Mouse (Mus musculus): Measurements from ENCODE around the gene Eif5. TPM values are rescaled to one million over a fixed set of nuclear protein-coding genes. Genes with fewer than 3 reads are reported as not detected.
A peak's percentile ranks its signal among the peaks of the same experiment; 100 is the strongest.

Eif5 gene
- 549 and 607 TPM in 2 replicates for polyA plus RNA-seq (2015; fragmentation: Nextera tagmentation; extraction: Ambion mirVana)

- Histone ChIP-seq H3K4me2 (ENCODE audit: low read length) (peak within 1 kb of the TSS; percentile 72), H3K36me3 (ENCODE audit: control insufficient read depth, insufficient read depth) (peaks cover 9% of the 10 kb centered on the region), H3K4me3 (replicated peaks; ENCODE audit: low read length) (peak within 1 kb of the TSS; percentile 93), H3K9ac (replicated peaks; ENCODE audit: low read depth, low read length) (peak within 1 kb of the TSS; percentile 96), H3K27me3 (replicated peaks; ENCODE audit: control insufficient read depth, insufficient read depth, low read length) (no peaks in the 10 kb centered on the region), H3K9me3 (ENCODE audit: control insufficient read depth, low read length) (no peaks in the 10 kb centered on the region), H3K4me1 (replicated peaks; ENCODE audit: control insufficient read depth, insufficient read depth, low read length) (peaks cover 26% of the 10 kb centered on the region), H3K27ac (ENCODE audit: low read length) (peak within 1 kb of the TSS; percentile 97)
- WGBS = 0% methylated on average over 44 of the region's 47 CpGs
- ATAC-seq = peak; percentile 99
Measured at GRCm38 (mm10) chr12:111537796-111538291, at the start of gene Eif5. Gene Eif5, plus strand, starts transcription at chr12:111538016.

GRCm38 (mm10) chr12:111489261-111489865, 48.5 kb upstream of the Eif5 start:
- H3K4me2 ChIP-seq (ENCODE audit: low read length) = no peak overlapping the region
- peaks cover 35% of the 10 kb centered on the region for H3K27me3 ChIP-seq (replicated peaks; ENCODE audit: control insufficient read depth, insufficient read depth, low read length)
- peaks cover 11% of the 10 kb centered on the region for H3K4me1 ChIP-seq (replicated peaks; ENCODE audit: control insufficient read depth, insufficient read depth, low read length)
- no peak for ATAC-seq
- 82% methylated on average over 11 of the region's 11 CpGs for WGBS
- H3K36me3 ChIP-seq (ENCODE audit: control insufficient read depth, insufficient read depth) = no peaks in the 10 kb centered on the region
- no peak overlapping the region for H3K4me3 ChIP-seq (replicated peaks; ENCODE audit: low read length)
- H3K27ac ChIP-seq (ENCODE audit: low read length) = no peak overlapping the region
- H3K9me3 ChIP-seq (ENCODE audit: control insufficient read depth, low read length) = no peaks in the 10 kb centered on the region
- H3K9ac ChIP-seq (replicated peaks; ENCODE audit: low read depth, low read length) = no peak overlapping the region

- H3K9ac ChIP-seq (replicated peaks; ENCODE audit: low read depth, low read length) = no peak overlapping the region
- H3K27me3 ChIP-seq (replicated peaks; ENCODE audit: control insufficient read depth, insufficient read depth, low read length) = no peaks in the 10 kb centered on the region
- H3K4me3 ChIP-seq (replicated peaks; ENCODE audit: low read length) = no peak overlapping the region
- H3K36me3 ChIP-seq (ENCODE audit: control insufficient read depth, insufficient read depth) = no peaks in the 10 kb centered on the region
- no peaks in the 10 kb centered on the region for H3K4me1 ChIP-seq (replicated peaks; ENCODE audit: control insufficient read depth, insufficient read depth, low read length)
- 80% methylated on average over 4 of the region's 4 CpGs for WGBS
- ATAC-seq = no peak
- no peak overlapping the region for H3K27ac ChIP-seq (ENCODE audit: low read length)
- no peaks in the 10 kb centered on the region for H3K9me3 ChIP-seq (ENCODE audit: control insufficient read depth, low read length)
- H3K4me2 ChIP-seq (ENCODE audit: low read length) = no peak overlapping the region
Measured at GRCm38 (mm10) chr12:111494931-111495330, 42.9 kb upstream of the Eif5 start.

GRCm38 (mm10) chr12:111497076-111497475, 40.7 kb upstream of the Eif5 start:
- Histone ChIP-seq H3K4me2 (ENCODE audit: low read length) (no peak overlapping the region), H3K9ac (replicated peaks; ENCODE audit: low read depth, low read length) (no peak overlapping the region), H3K4me3 (replicated peaks; ENCODE audit: low read length) (no peak overlapping the region), H3K36me3 (ENCODE audit: control insufficient read depth, insufficient read depth) (no peaks in the 10 kb centered on the region), H3K27ac (ENCODE audit: low read length) (no peak overlapping the region), H3K4me1 (replicated peaks; ENCODE audit: control insufficient read depth, insufficient read depth, low read length) (no peaks in the 10 kb centered on the region; the same call in 1 of the 2 replicates), H3K9me3 (ENCODE audit: control insufficient read depth, low read length) (no peaks in the 10 kb centered on the region), H3K27me3 (replicated peaks; ENCODE audit: control insufficient read depth, insufficient read depth, low read length) (no peaks in the 10 kb centered on the region)
- WGBS = 55% methylated on average over 2 of the region's 2 CpGs
- ATAC-seq = no peak

GRCm38 (mm10) chr12:111499617-111500016, 38.2 kb upstream of the Eif5 start:
- Histone ChIP-seq H3K9me3 (ENCODE audit: control insufficient read depth, low read length) (no peaks in the 10 kb centered on the region; the same call in 1 of the 2 replicates), H3K4me2 (ENCODE audit: low read length) (no peak overlapping the region), H3K27ac (ENCODE audit: low read length) (no peak overlapping the region), H3K4me1 (replicated peaks; ENCODE audit: control insufficient read depth, insufficient read depth, low read length) (no peaks in the 10 kb centered on the region; the same call in 1 of the 2 replicates), H3K27me3 (replicated peaks; ENCODE audit: control insufficient read depth, insufficient read depth, low read length) (no peaks in the 10 kb centered on the region), H3K9ac (replicated peaks; ENCODE audit: low read depth, low read length) (no peak overlapping the region), H3K36me3 (ENCODE audit: control insufficient read depth, insufficient read depth) (no peaks in the 10 kb centered on the region), H3K4me3 (replicated peaks; ENCODE audit: low read length) (no peak overlapping the region)
- no peak for ATAC-seq
- WGBS = 33% methylated on average over 5 of the region's 5 CpGs

GRCm38 (mm10) chr12:111500725-111501124, 37.1 kb upstream of the Eif5 start:
- Histone ChIP-seq H3K4me3 (replicated peaks; ENCODE audit: low read length) (no peak overlapping the region), H3K27ac (ENCODE audit: low read length) (no peak overlapping the region), H3K36me3 (ENCODE audit: control insufficient read depth, insufficient read depth) (no peaks in the 10 kb centered on the region), H3K27me3 (replicated peaks; ENCODE audit: control insufficient read depth, insufficient read depth, low read length) (no peaks in the 10 kb centered on the region), H3K9me3 (ENCODE audit: control insufficient read depth, low read length) (no peaks in the 10 kb centered on the region; the same call in 1 of the 2 replicates), H3K9ac (replicated peaks; ENCODE audit: low read depth, low read length) (no peak overlapping the region), H3K4me1 (replicated peaks; ENCODE audit: control insufficient read depth, insufficient read depth, low read length) (peaks cover 2% of the 10 kb centered on the region; the same call in 1 of the 2 replicates), H3K4me2 (ENCODE audit: low read length) (no peak overlapping the region)
- ATAC-seq = peak; percentile 47
- WGBS = 6% methylated on average over 5 of the region's 5 CpGs

- 84% methylated on average over 12 of the region's 12 CpGs for WGBS
- no peak overlapping the region for H3K27ac ChIP-seq (ENCODE audit: low read length)
- H3K9me3 ChIP-seq (ENCODE audit: control insufficient read depth, low read length) = no peaks in the 10 kb centered on the region; the same call in 1 of the 2 replicates
- no peak overlapping the region for H3K4me2 ChIP-seq (ENCODE audit: low read length)
- H3K9ac ChIP-seq (replicated peaks; ENCODE audit: low read depth, low read length) = no peak overlapping the region
- H3K36me3 ChIP-seq (ENCODE audit: control insufficient read depth, insufficient read depth) = no peaks in the 10 kb centered on the region
- H3K27me3 ChIP-seq (replicated peaks; ENCODE audit: control insufficient read depth, insufficient read depth, low read length) = no peaks in the 10 kb centered on the region
- ATAC-seq = no peak
- H3K4me1 ChIP-seq (replicated peaks; ENCODE audit: control insufficient read depth, insufficient read depth, low read length) = peaks cover 2% of the 10 kb centered on the region; the same call in 1 of the 2 replicates
- H3K4me3 ChIP-seq (replicated peaks; ENCODE audit: low read length) = no peak overlapping the region
Measured at GRCm38 (mm10) chr12:111503063-111503567, 34.7 kb upstream of the Eif5 start.

- no peak overlapping the region for H3K27ac ChIP-seq (ENCODE audit: low read length)
- ATAC-seq = no peak
- no peaks in the 10 kb centered on the region for H3K36me3 ChIP-seq (ENCODE audit: control insufficient read depth, insufficient read depth)
- no peak overlapping the region for H3K4me3 ChIP-seq (replicated peaks; ENCODE audit: low read length)
- H3K27me3 ChIP-seq (replicated peaks; ENCODE audit: control insufficient read depth, insufficient read depth, low read length) = no peaks in the 10 kb centered on the region
- 84% methylated on average over 5 of the region's 5 CpGs for WGBS
- no peak overlapping the region for H3K4me2 ChIP-seq (ENCODE audit: low read length)
- peaks cover 2% of the 10 kb centered on the region; the same call in 1 of the 2 replicates for H3K4me1 ChIP-seq (replicated peaks; ENCODE audit: control insufficient read depth, insufficient read depth, low read length)
- H3K9me3 ChIP-seq (ENCODE audit: control insufficient read depth, low read length) = no peaks in the 10 kb centered on the region; the same call in 1 of the 2 replicates
- H3K9ac ChIP-seq (replicated peaks; ENCODE audit: low read depth, low read length) = no peak overlapping the region
Measured at GRCm38 (mm10) chr12:111503571-111503970, 34.2 kb upstream of the Eif5 start.

GRCm38 (mm10) chr12:111504904-111505303, 32.9 kb upstream of the Eif5 start:
- no peak overlapping the region for H3K27ac ChIP-seq (ENCODE audit: low read length)
- peaks cover 2% of the 10 kb centered on the region; the same call in 1 of the 2 replicates for H3K4me1 ChIP-seq (replicated peaks; ENCODE audit: control insufficient read depth, insufficient read depth, low read length)
- ATAC-seq = peak; percentile 80
- H3K4me3 ChIP-seq (replicated peaks; ENCODE audit: low read length) = peak overlapping the region; percentile 30
- no peaks in the 10 kb centered on the region for H3K27me3 ChIP-seq (replicated peaks; ENCODE audit: control insufficient read depth, insufficient read depth, low read length)
- peak overlapping the region; percentile 49 for H3K4me2 ChIP-seq (ENCODE audit: low read length)
- WGBS = 3% methylated on average over 12 of the region's 12 CpGs
- no peaks in the 10 kb centered on the region for H3K36me3 ChIP-seq (ENCODE audit: control insufficient read depth, insufficient read depth)
- H3K9ac ChIP-seq (replicated peaks; ENCODE audit: low read depth, low read length) = no peak overlapping the region
- H3K9me3 ChIP-seq (ENCODE audit: control insufficient read depth, low read length) = no peaks in the 10 kb centered on the region; the same call in 1 of the 2 replicates

All from forebrain, embryonic 16.5 days (tissue).